Mouse (Mus musculus): ENCODE data around the gene Trp53tg5. TPM values are rescaled to one million over a fixed set of nuclear protein-coding genes. Genes with fewer than 3 reads are reported as not detected.
A peak's percentile ranks its signal among the peaks of the same experiment; 100 is the strongest.

Gene Trp53tg5
- polyA plus RNA-seq, 1 experiment from 2014 or later, result not detected

DNA sequence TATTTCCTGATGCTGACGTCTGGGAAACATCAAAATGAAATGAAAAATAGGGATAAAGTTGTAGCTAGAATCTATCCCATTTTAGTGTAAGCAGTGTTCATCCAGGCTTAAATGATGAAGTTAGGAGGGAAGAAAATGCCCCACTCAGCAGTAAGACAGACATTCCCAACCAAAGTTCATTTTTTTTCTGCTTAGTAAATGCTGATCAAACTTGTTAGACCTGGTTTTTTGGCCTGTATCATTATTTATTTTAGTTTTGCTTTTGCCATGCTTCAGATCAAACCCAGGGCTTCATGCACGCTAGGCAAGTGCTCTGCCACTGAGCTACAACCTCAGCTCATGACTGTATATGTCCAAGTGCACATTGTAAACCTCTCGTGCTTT, 27.4 kb downstream of the Trp53tg5 start:
- TF ChIP-seq EP300 (optimal IDR thresholded peaks at IDR 0.05), result no peak
- no peak for TF ChIP-seq CTCF (IDR thresholded peaks at IDR 0.05; ENCODE audit: low read depth)
- no peaks in the 10 kb centered on the region for H3K27me3 ChIP-seq (ENCODE audit: control insufficient read depth, insufficient read depth, low read length)
- H3K4me3 ChIP-seq (ENCODE audit: low read depth, low read length), result no peak overlapping the region
- no peak overlapping the region for H3K27ac ChIP-seq (replicated peaks)
- H3K4me1 ChIP-seq (replicated peaks; ENCODE audit: control insufficient read depth, insufficient read depth), result no peaks in the 10 kb centered on the region
- DNase-seq (ENCODE audit: low spot score) (no peak), ATAC-seq (ENCODE audit: low FRiP score, low TSS enrichment) (no peak)
- H3K9ac ChIP-seq (ENCODE audit: low read length), result no peak overlapping the region
- WGBS, result 61% methylated on average over 3 of the region's 3 CpGs
- H3K4me2 ChIP-seq (replicated peaks; ENCODE audit: low read depth), result no peak overlapping the region
- H3K36me3 ChIP-seq (ENCODE audit: control insufficient read depth, insufficient read depth, low read length), result no peaks in the 10 kb centered on the region
- H3K9me3 ChIP-seq (ENCODE audit: control insufficient read depth, low read length), result no peaks in the 10 kb centered on the region

DNA sequence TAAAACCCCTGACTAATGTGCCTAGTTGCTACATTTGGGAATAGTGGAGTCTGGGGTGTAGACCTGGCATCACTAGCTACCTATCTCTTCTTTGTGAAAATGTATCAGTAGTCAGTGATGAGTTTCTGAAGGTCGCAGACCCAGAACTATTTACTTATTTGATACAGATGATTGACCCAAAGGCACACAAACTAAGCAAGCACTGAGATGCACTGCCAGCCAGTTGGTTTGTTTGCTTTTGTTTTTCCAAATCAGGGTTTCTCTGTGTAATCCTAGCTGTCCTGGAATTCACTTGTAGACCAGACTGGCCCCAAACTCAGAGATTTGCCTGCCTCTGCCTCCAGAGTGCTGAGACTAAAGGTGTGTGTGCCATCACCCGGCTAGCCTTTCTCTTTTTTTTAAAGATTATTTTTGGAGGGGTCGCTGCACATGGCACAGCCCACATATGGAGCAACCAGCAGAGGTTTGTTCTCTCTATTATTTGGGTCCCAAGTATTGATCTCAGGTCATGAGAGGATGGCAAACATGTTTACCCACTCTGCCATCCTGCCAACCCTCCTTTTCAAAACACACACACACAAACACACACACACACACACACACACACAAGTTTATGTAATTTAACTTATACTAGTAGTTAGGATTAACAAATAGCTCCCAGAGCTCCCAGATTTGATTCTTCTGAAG, 28.0 kb downstream of the Trp53tg5 start:
- DNase-seq (ENCODE audit: low spot score) (no peak), ATAC-seq (ENCODE audit: low FRiP score, low TSS enrichment) (no peak)
- Histone ChIP-seq H3K4me2 (replicated peaks; ENCODE audit: low read depth) (no peak overlapping the region), H3K27ac (replicated peaks) (no peak overlapping the region), H3K9ac (ENCODE audit: low read length) (no peak overlapping the region), H3K36me3 (ENCODE audit: control insufficient read depth, insufficient read depth, low read length) (no peaks in the 10 kb centered on the region), H3K4me3 (ENCODE audit: low read depth, low read length) (no peak overlapping the region), H3K27me3 (ENCODE audit: control insufficient read depth, insufficient read depth, low read length) (no peaks in the 10 kb centered on the region), H3K9me3 (ENCODE audit: control insufficient read depth, low read length) (no peaks in the 10 kb centered on the region), H3K4me1 (replicated peaks; ENCODE audit: control insufficient read depth, insufficient read depth) (no peaks in the 10 kb centered on the region)
- TF ChIP-seq EP300 (optimal IDR thresholded peaks at IDR 0.05) (no peak), CTCF (IDR thresholded peaks at IDR 0.05; ENCODE audit: low read depth) (no peak)
- WGBS, result 72% methylated on average over 3 of the region's 3 CpGs

- Histone ChIP-seq H3K4me1 (replicated peaks; ENCODE audit: control insufficient read depth, insufficient read depth) (no peaks in the 10 kb centered on the region), H3K4me2 (replicated peaks; ENCODE audit: low read depth) (no peak overlapping the region), H3K27me3 (ENCODE audit: control insufficient read depth, insufficient read depth, low read length) (no peaks in the 10 kb centered on the region), H3K9me3 (ENCODE audit: control insufficient read depth, low read length) (no peaks in the 10 kb centered on the region), H3K27ac (replicated peaks) (no peak overlapping the region), H3K4me3 (ENCODE audit: low read depth, low read length) (no peak overlapping the region), H3K36me3 (ENCODE audit: control insufficient read depth, insufficient read depth, low read length) (no peaks in the 10 kb centered on the region), H3K9ac (ENCODE audit: low read length) (no peak overlapping the region)
- DNase-seq (ENCODE audit: low spot score) (no peak), ATAC-seq (ENCODE audit: low FRiP score, low TSS enrichment) (no peak)
- 65% methylated on average over 2 of the region's 2 CpGs for WGBS
- TF ChIP-seq EP300 (optimal IDR thresholded peaks at IDR 0.05), result no peak
- TF ChIP-seq CTCF (IDR thresholded peaks at IDR 0.05; ENCODE audit: low read depth), result no peak
Observed at GRCm38 (mm10) chr2:164444701-164445100, 28.8 kb downstream of the Trp53tg5 start.

DNA sequence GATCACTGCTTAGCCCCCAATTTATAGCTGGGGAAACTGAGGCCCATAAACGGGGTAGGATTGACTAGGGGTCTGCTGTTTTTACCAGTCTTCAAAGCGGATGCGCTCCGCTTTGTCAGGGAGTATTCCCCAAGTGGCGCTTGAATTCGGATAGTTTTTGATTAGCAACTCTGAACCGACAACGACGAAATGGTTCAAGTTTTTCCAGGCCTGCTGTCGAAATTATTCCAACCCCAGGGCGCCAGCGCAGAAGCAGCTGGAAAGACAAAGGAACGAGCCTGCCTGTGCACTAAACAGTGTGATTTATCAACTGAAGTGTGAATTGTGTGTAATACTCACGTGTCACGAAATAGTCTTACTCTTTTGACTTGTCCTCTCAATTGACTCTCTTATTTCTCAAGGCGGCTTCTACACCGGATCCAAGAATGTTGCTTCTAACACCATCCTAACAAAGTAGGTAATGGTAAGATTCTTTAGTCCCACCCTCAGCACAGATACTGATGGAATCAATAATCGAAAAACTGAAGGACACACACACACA, 30.0 kb downstream of the Trp53tg5 start, which contains the start of gene Sdc4:
Gene Sdc4 (minus strand): TSS at position 428 of the 541 bp plus-strand sequence.
- ATAC-seq (ENCODE audit: low FRiP score, low TSS enrichment) (no peak), DNase-seq (ENCODE audit: low spot score) (no peak)
- H3K27me3 ChIP-seq (ENCODE audit: control insufficient read depth, insufficient read depth, low read length), result no peaks in the 10 kb centered on the region
- 10% methylated on average over 18 of the region's 18 CpGs for WGBS
- no peaks in the 10 kb centered on the region for H3K9me3 ChIP-seq (ENCODE audit: control insufficient read depth, low read length)
- TF ChIP-seq CTCF (IDR thresholded peaks at IDR 0.05; ENCODE audit: low read depth) (no peak), EP300 (optimal IDR thresholded peaks at IDR 0.05) (no peak)
- no peaks in the 10 kb centered on the region for H3K36me3 ChIP-seq (ENCODE audit: control insufficient read depth, insufficient read depth, low read length)
- H3K4me3 ChIP-seq (ENCODE audit: low read depth, low read length), result peak within 1 kb of the TSS; percentile 69
- no peaks in the 10 kb centered on the region for H3K4me1 ChIP-seq (replicated peaks; ENCODE audit: control insufficient read depth, insufficient read depth)
- peak within 1 kb of the TSS; percentile 95 for H3K27ac ChIP-seq (replicated peaks)
- H3K4me2 ChIP-seq (replicated peaks; ENCODE audit: low read depth), result peak within 1 kb of the TSS; percentile 50
- peak within 1 kb of the TSS; percentile 93 for H3K9ac ChIP-seq (ENCODE audit: low read length)

DNA sequence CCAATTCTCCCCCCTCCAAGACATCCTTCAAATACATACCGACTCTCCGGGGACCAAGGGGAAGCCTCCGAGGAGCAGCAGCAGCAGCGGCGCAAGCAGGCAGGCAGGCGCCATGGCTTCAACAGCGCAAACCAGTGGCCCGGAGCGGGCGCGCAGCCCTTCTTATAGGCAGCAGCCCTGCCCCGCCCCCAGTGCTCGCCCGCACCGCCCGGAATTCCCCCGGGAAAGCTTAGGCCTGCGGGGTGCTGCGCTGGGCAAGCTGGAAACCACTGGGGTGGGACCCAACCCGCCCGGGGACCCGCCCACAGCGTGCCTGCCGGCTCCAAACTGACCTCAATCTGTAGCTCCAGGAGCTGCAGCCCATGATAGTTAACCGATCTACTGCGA, 30.5 kb downstream of the Trp53tg5 start:
- peak overlapping the region; percentile 93 for H3K9ac ChIP-seq (ENCODE audit: low read length)
- H3K27ac ChIP-seq (replicated peaks), result peak overlapping the region; percentile 95
- no peaks in the 10 kb centered on the region for H3K4me1 ChIP-seq (replicated peaks; ENCODE audit: control insufficient read depth, insufficient read depth)
- H3K9me3 ChIP-seq (ENCODE audit: control insufficient read depth, low read length), result no peaks in the 10 kb centered on the region
- H3K36me3 ChIP-seq (ENCODE audit: control insufficient read depth, insufficient read depth, low read length), result no peaks in the 10 kb centered on the region
- peak; percentile 94 for DNase-seq (ENCODE audit: low spot score)
- H3K27me3 ChIP-seq (ENCODE audit: control insufficient read depth, insufficient read depth, low read length), result no peaks in the 10 kb centered on the region
- H3K4me2 ChIP-seq (replicated peaks; ENCODE audit: low read depth), result peak overlapping the region; percentile 50
- no peak for TF ChIP-seq EP300 (optimal IDR thresholded peaks at IDR 0.05)
- peak; percentile 48 for TF ChIP-seq CTCF (IDR thresholded peaks at IDR 0.05; ENCODE audit: low read depth)
- peak overlapping the region; percentile 69 for H3K4me3 ChIP-seq (ENCODE audit: low read depth, low read length)
- WGBS, result 0% methylated on average over 26 of the region's 26 CpGs
- ATAC-seq (ENCODE audit: low FRiP score, low TSS enrichment), result peak; percentile 90

Measured in stomach, postnatal 0 days (tissue).